Mouse (Mus musculus): ENCODE data around the gene Zmpste24. TPM values are rescaled to one million over a fixed set of nuclear protein-coding genes. Genes with fewer than 3 reads are reported as not detected.

The Zmpste24 gene
- polyA plus RNA-seq, 1 experiment, result 26.4 TPM

- TF ChIP-seq CTCF (IDR thresholded peaks at IDR 0.05; ENCODE audit: borderline replicate concordance, control insufficient read depth, extremely low read depth, insufficient read depth, low read length, poor library complexity) (no peak), POLR2A (IDR thresholded peaks at IDR 0.05; ENCODE audit: control insufficient read depth, extremely low read depth, insufficient read depth, low read length, poor library complexity) (no peak)
- Histone ChIP-seq H3K4me1 (replicated peaks; ENCODE audit: control insufficient read depth, insufficient read depth, low read length) (no peaks in the 10 kb centered on the region), H3K36me3 (ENCODE audit: control insufficient read depth, insufficient read depth, low read length) (no peaks in the 10 kb centered on the region), H3K27ac (ENCODE audit: control insufficient read depth, insufficient read depth, low read length) (no peak overlapping the region), H3K27me3 (ENCODE audit: control insufficient read depth, insufficient read depth, low read length) (no peaks in the 10 kb centered on the region), H3K4me3 (ENCODE audit: control insufficient read depth, insufficient read depth, low read length) (no peak overlapping the region)
- WGBS, result 36% methylated on average over 35 of the region's 35 CpGs
- DNase-seq, result no peak
Observed at GRCm38 (mm10) chr4:121052454-121053323, 45.4 kb downstream of the Zmpste24 start.

- no peak for TF ChIP-seq CTCF (IDR thresholded peaks at IDR 0.05; ENCODE audit: borderline replicate concordance, control insufficient read depth, extremely low read depth, insufficient read depth, low read length, poor library complexity)
- H3K4me3 ChIP-seq (ENCODE audit: control insufficient read depth, insufficient read depth, low read length), result no peak overlapping the region
- DNase-seq, result no peak
- H3K36me3 ChIP-seq (ENCODE audit: control insufficient read depth, insufficient read depth, low read length), result no peaks in the 10 kb centered on the region
- H3K27me3 ChIP-seq (ENCODE audit: control insufficient read depth, insufficient read depth, low read length), result no peaks in the 10 kb centered on the region
- H3K27ac ChIP-seq (ENCODE audit: control insufficient read depth, insufficient read depth, low read length), result no peak overlapping the region
- H3K4me1 ChIP-seq (replicated peaks; ENCODE audit: control insufficient read depth, insufficient read depth, low read length), result no peaks in the 10 kb centered on the region
- 75% methylated on average over 4 of the region's 4 CpGs for WGBS
Observed at GRCm38 (mm10) chr4:121051863-121052262, 46.2 kb downstream of the Zmpste24 start.

- no peak overlapping the region for H3K27ac ChIP-seq (ENCODE audit: control insufficient read depth, insufficient read depth, low read length)
- H3K4me1 ChIP-seq (replicated peaks; ENCODE audit: control insufficient read depth, insufficient read depth, low read length), result peaks cover 2% of the 10 kb centered on the region; the same call in 1 of the 2 replicates
- 95% methylated on average over 3 of the region's 3 CpGs for WGBS
- H3K4me3 ChIP-seq (ENCODE audit: control insufficient read depth, insufficient read depth, low read length), result no peak overlapping the region
- H3K36me3 ChIP-seq (ENCODE audit: control insufficient read depth, insufficient read depth, low read length), result no peaks in the 10 kb centered on the region
- DNase-seq, result no peak
- TF ChIP-seq CTCF (IDR thresholded peaks at IDR 0.05; ENCODE audit: borderline replicate concordance, control insufficient read depth, extremely low read depth, insufficient read depth, low read length, poor library complexity) (no peak), POLR2A (IDR thresholded peaks at IDR 0.05; ENCODE audit: control insufficient read depth, extremely low read depth, insufficient read depth, low read length, poor library complexity) (no peak)
- H3K27me3 ChIP-seq (ENCODE audit: control insufficient read depth, insufficient read depth, low read length), result peaks cover 11% of the 10 kb centered on the region; the same call in 1 of the 2 replicates
Observed at GRCm38 (mm10) chr4:121042946-121043345, 55.1 kb downstream of the Zmpste24 start.

GRCm38 (mm10) chr4:121042472-121042871 lies 55.6 kb downstream of the Zmpste24 start:
- 98% methylated on average over 5 of the region's 5 CpGs for WGBS
- no peak overlapping the region for H3K27ac ChIP-seq (ENCODE audit: control insufficient read depth, insufficient read depth, low read length)
- peaks cover 2% of the 10 kb centered on the region; the same call in 1 of the 2 replicates for H3K4me1 ChIP-seq (replicated peaks; ENCODE audit: control insufficient read depth, insufficient read depth, low read length)
- no peak overlapping the region for H3K4me3 ChIP-seq (ENCODE audit: control insufficient read depth, insufficient read depth, low read length)
- no peak for DNase-seq
- TF ChIP-seq CTCF (IDR thresholded peaks at IDR 0.05; ENCODE audit: borderline replicate concordance, control insufficient read depth, extremely low read depth, insufficient read depth, low read length, poor library complexity), result no peak
- no peak for TF ChIP-seq POLR2A (IDR thresholded peaks at IDR 0.05; ENCODE audit: control insufficient read depth, extremely low read depth, insufficient read depth, low read length, poor library complexity)
- peaks cover 11% of the 10 kb centered on the region; the same call in 1 of the 2 replicates for H3K27me3 ChIP-seq (ENCODE audit: control insufficient read depth, insufficient read depth, low read length)
- H3K36me3 ChIP-seq (ENCODE audit: control insufficient read depth, insufficient read depth, low read length), result no peaks in the 10 kb centered on the region

- peak; percentile 64 for DNase-seq
- Histone ChIP-seq H3K36me3 (ENCODE audit: control insufficient read depth, insufficient read depth, low read length) (no peaks in the 10 kb centered on the region), H3K27me3 (ENCODE audit: control insufficient read depth, insufficient read depth, low read length) (peaks cover 11% of the 10 kb centered on the region; the same call in 1 of the 2 replicates), H3K27ac (ENCODE audit: control insufficient read depth, insufficient read depth, low read length) (no peak overlapping the region), H3K4me1 (replicated peaks; ENCODE audit: control insufficient read depth, insufficient read depth, low read length) (peaks cover 2% of the 10 kb centered on the region; the same call in 1 of the 2 replicates), H3K4me3 (ENCODE audit: control insufficient read depth, insufficient read depth, low read length) (no peak overlapping the region)
- WGBS, result 30% methylated on average over 18 of the region's 18 CpGs
- peak; percentile 89 for TF ChIP-seq CTCF (IDR thresholded peaks at IDR 0.05; ENCODE audit: borderline replicate concordance, control insufficient read depth, extremely low read depth, insufficient read depth, low read length, poor library complexity)
- TF ChIP-seq POLR2A (IDR thresholded peaks at IDR 0.05; ENCODE audit: control insufficient read depth, extremely low read depth, insufficient read depth, low read length, poor library complexity), result no peak
Observed at GRCm38 (mm10) chr4:121040897-121041671, 57.0 kb downstream of the Zmpste24 start.

GRCm38 (mm10) chr4:121040323-121040722 lies 57.7 kb downstream of the Zmpste24 start:
- Histone ChIP-seq H3K27me3 (ENCODE audit: control insufficient read depth, insufficient read depth, low read length) (peaks cover 11% of the 10 kb centered on the region; the same call in 1 of the 2 replicates), H3K4me3 (ENCODE audit: control insufficient read depth, insufficient read depth, low read length) (no peak overlapping the region), H3K36me3 (ENCODE audit: control insufficient read depth, insufficient read depth, low read length) (no peaks in the 10 kb centered on the region), H3K27ac (ENCODE audit: control insufficient read depth, insufficient read depth, low read length) (no peak overlapping the region), H3K4me1 (replicated peaks; ENCODE audit: control insufficient read depth, insufficient read depth, low read length) (peaks cover 2% of the 10 kb centered on the region; the same call in 1 of the 2 replicates)
- TF ChIP-seq POLR2A (IDR thresholded peaks at IDR 0.05; ENCODE audit: control insufficient read depth, extremely low read depth, insufficient read depth, low read length, poor library complexity), result no peak
- TF ChIP-seq CTCF (IDR thresholded peaks at IDR 0.05; ENCODE audit: borderline replicate concordance, control insufficient read depth, extremely low read depth, insufficient read depth, low read length, poor library complexity), result no peak
- no peak for DNase-seq
- 57% methylated on average over 14 of the region's 14 CpGs for WGBS

Data from thymus, adult 2 months (tissue).